Mouse (Mus musculus) hindbrain, postnatal 0 days (tissue): ENCODE results near the gene Gm20388. TPM values are rescaled to one million over a fixed set of nuclear protein-coding genes. Genes with fewer than 3 reads are reported as not detected.
A peak's percentile ranks its signal among the peaks of the same experiment; 100 is the strongest.

Experiments used
- ATAC-seq: fragments of 200-750 bp; cut with Nextera tagmentation; 2 replicates; pipeline ENCODE4 v1.8.0; 2017; ENCODE audit warnings: mild to moderate bottlenecking, moderate TSS enrichment, moderate library complexity
- DNase-seq: peaks from one replicate; pipeline ENCODE4 v3.0.0-alpha.2; 2015; ENCODE audit warnings: low spot score
- H3K27ac ChIP-seq: fragments of 300-500 bp; sonication (generic); 2 replicates; pipeline ENCODE4 v1.5.1; 2014; ENCODE audit warnings: mild to moderate bottlenecking
- H3K27me3 ChIP-seq: fragments of 300-500 bp; sonication (generic); 2 replicates; pipeline ENCODE4 v1.6.1; 2014; ENCODE audit warnings: low read length, mixed read lengths; ENCODE audit not compliant: insufficient read depth
- H3K36me3 ChIP-seq: fragments of 300-500 bp; sonication (generic); 2 replicates; pipeline ENCODE4 v1.6.1; 2014; ENCODE audit warnings: low read length, mixed read lengths; ENCODE audit not compliant: insufficient read depth
- H3K4me1 ChIP-seq: fragments of 300-500 bp; sonication (generic); 2 replicates; pipeline ENCODE4 v1.6.1; 2014; ENCODE audit warnings: antibody characterized with exemption, low read length, mixed read lengths; ENCODE audit not compliant: insufficient read depth
- H3K4me2 ChIP-seq: fragments of 300-500 bp; sonication (generic); 2 replicates; pipeline ENCODE4 v1.6.1; 2014; ENCODE audit warnings: low read depth, mild to moderate bottlenecking, low read length, moderate library complexity, mixed read lengths
- H3K4me3 ChIP-seq: fragments of 300-500 bp; sonication (generic); 2 replicates; pipeline ENCODE4 v1.5.1; 2014; ENCODE audit warnings: low read length
- H3K9ac ChIP-seq: fragments of 300-500 bp; sonication (generic); replicated peaks from 2 replicates; pipeline ENCODE4 v1.6.1; 2014; ENCODE audit warnings: mild to moderate bottlenecking, low read length, moderate library complexity, mixed read lengths
- H3K9me3 ChIP-seq: fragments of 300-500 bp; sonication (generic); 2 replicates; pipeline ENCODE4 v1.6.1; 2016; ENCODE audit warnings: low read length, mixed read lengths
- CTCF ChIP-seq: IDR thresholded peaks from 2 replicates; pipeline ENCODE4 v1.5.1; 2016; ENCODE audit warnings: antibody characterized with exemption, control low read depth, low read depth
- WGBS: fragments of 180-500 bp; shearing (Covaris S2); extraction: QIAGEN DNeasy Blood & Tissue Kit; methylation state at CpG from one replicate; pipeline ENCODE4 v1.1.7; 2014; 5-methylcytosine and 5-hydroxymethylcytosine counted together
- polyA plus RNA-seq: library from polyadenylated mRNA; unstranded; fragments of >200 nt; fragmentation: Nextera tagmentation; extraction: Ambion mirVana; gene quantifications from 2 replicates; pipeline ENCODE4 v1.2.1, GENCODE M21; 2015
- total RNA-seq: library from RNA; depleted of rRNA; stranded (reverse); fragments of >200 nt; gene quantifications from 2 replicates; pipeline ENCODE4 v1.2.3, GENCODE M21; 2014

Gene Gm20388
- total and polyA plus RNA-seq, 2 experiments from 2014 or later, result 71.3 TPM; not detected in 1

DNA sequence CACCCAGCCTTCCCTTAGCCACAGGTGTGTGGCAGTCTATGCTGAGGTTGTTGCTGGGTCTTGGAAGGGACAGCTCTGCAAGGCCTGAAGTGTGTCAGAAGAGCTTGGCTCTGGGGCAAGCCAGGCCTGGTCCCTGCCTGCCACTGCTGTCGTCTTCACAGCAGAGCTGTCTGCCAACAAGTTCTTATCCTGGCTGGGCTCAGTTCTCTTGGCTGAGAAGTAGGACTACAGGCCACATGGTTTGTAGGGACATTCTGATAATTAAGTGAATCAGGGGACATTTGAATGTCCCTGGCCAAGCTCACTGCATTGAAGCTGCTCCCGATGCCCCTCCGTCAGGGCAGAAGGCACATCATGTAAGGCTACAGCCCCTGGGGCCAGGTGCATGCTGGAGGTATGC lies 321.2 kb downstream of the Gm20388 start:
- Histone ChIP-seq H3K4me2 (peak overlapping the region; percentile 80), H3K9me3 (no peaks in the 10 kb centered on the region), H3K9ac (no peak overlapping the region), H3K4me3 (peak overlapping the region; percentile 54), H3K27ac (no peak overlapping the region; the same call in 1 of the 2 replicates), H3K4me1 (peaks cover 45% of the 10 kb centered on the region; the same call in 1 of the 2 replicates), H3K36me3 (no peaks in the 10 kb centered on the region), H3K27me3 (no peaks in the 10 kb centered on the region)
- DNase-seq, result peak; percentile 72
- ATAC-seq, result no peak
- WGBS, result 44% methylated on average over 3 of the region's 3 CpGs
- TF ChIP-seq CTCF, result no peak

DNA sequence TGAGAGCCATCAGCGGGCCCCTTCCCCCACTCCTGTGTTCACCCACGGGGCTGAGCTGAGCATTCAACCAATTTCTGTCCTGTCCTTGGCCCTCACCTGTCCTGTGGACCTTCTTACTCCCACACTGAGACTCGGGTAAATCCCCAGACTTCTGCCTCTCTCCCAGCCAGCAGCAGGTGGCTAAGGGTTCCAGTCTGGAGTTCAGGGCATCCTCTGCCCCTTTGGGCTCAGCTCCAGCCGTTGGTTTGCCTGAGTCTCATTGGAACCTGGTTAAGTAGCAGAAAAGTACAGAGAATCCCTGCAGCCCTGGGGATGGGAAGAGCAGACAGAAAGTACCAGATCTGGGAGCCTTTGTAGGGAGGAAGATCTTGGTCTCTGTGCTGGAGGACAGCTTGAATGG lies 321.8 kb downstream of the Gm20388 start:
- peak overlapping the region; percentile 80 for H3K4me2 ChIP-seq
- no peak for TF ChIP-seq CTCF
- H3K27me3 ChIP-seq, result no peaks in the 10 kb centered on the region
- no peaks in the 10 kb centered on the region for H3K9me3 ChIP-seq
- no peaks in the 10 kb centered on the region for H3K36me3 ChIP-seq
- ATAC-seq (no peak), DNase-seq (no peak)
- no peak overlapping the region for H3K27ac ChIP-seq
- H3K4me1 ChIP-seq, result peaks cover 45% of the 10 kb centered on the region; the same call in 1 of the 2 replicates
- peak overlapping the region; percentile 54 for H3K4me3 ChIP-seq
- H3K9ac ChIP-seq, result peak overlapping the region; percentile 19
- 41% methylated on average over 4 of the region's 4 CpGs for WGBS

DNA sequence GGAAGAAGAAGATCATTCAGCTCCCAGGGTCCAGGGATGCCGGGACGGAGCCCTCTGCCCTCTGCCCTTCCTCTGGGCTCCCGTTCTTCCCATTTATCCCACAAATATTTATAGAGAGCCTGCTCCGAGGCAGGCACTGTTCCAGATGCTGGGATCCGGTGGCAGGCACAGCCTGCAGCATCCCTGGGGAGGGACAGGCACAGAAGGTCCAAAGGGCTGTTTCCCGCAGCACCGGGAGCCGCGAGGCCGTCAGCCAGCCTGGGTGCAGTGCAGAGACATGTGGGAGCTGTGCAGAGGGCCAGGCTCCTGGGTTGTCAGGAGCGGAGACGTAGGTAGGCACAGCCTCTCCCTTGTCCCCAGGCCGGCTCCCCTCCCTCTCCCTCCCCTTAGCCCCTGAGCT lies 322.3 kb downstream of the Gm20388 start:
- no peak for TF ChIP-seq CTCF
- WGBS, result 22% methylated on average over 13 of the region's 13 CpGs
- Histone ChIP-seq H3K4me3 (peak overlapping the region; percentile 25), H3K9ac (peak overlapping the region; percentile 19), H3K27me3 (no peaks in the 10 kb centered on the region), H3K27ac (no peak overlapping the region), H3K36me3 (no peaks in the 10 kb centered on the region), H3K9me3 (no peaks in the 10 kb centered on the region), H3K4me2 (peak overlapping the region; percentile 80), H3K4me1 (peaks cover 45% of the 10 kb centered on the region; the same call in 1 of the 2 replicates)
- ATAC-seq (no peak), DNase-seq (no peak)

DNA sequence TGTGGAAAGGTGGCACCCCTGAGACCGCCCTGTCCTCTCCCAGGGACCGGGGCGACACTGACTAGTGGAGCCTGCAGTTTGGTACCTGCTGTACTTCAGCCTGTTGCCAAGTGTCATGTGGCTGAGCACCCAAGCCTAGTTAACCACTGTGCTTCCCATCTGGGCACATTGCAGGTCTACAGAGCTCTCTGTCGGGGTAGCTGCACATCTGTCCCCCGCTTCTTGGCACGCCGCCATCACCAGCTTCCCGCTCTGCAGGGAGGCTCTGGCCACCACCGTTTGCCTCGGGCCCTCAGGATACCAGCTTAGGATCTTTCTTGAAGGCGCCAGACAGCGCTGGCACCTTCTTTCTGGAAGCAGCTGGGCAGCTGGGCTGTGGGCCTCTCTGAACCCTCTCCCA lies 323.8 kb downstream of the Gm20388 start:
- Histone ChIP-seq H3K27me3 (no peaks in the 10 kb centered on the region), H3K9ac (no peak overlapping the region), H3K36me3 (no peaks in the 10 kb centered on the region), H3K9me3 (no peaks in the 10 kb centered on the region), H3K4me2 (0 out of 2 replicates have a peak overlapping the region, but pooled peaks have one; percentile 6), H3K4me3 (no peak overlapping the region), H3K4me1 (peaks cover 42% of the 10 kb centered on the region; the same call in 1 of the 2 replicates), H3K27ac (peak overlapping the region; percentile 15; the same call in 1 of the 2 replicates)
- no peak for TF ChIP-seq CTCF
- ATAC-seq (no peak), DNase-seq (peak; percentile 42)
- 36% methylated on average over 12 of the region's 12 CpGs for WGBS

DNA sequence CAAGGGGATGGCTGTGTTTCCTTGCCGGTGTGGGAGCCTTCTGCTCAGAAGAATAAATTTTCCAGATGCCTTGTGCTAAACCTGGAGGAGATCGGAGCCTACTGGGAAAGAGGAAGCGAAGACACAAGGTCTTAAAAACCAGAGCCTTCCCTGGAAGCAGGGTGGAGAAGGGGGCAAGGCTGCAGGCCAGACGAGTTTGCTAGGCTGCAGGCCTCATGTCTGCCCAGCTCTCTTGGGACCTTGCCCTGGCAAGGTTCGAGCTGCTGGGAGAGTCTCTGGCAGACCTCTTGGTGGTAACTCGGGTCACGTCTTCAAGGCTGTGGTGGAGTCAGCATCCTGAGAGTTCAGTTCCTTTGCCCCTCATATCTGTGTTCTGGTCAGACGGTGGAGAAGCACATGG lies 324.2 kb downstream of the Gm20388 start:
- no peak for TF ChIP-seq CTCF
- no peaks in the 10 kb centered on the region for H3K9me3 ChIP-seq
- H3K4me2 ChIP-seq, result 0 out of 2 replicates have a peak overlapping the region, but pooled peaks have one; percentile 6
- no peak overlapping the region for H3K4me3 ChIP-seq
- H3K9ac ChIP-seq, result no peak overlapping the region
- 36% methylated on average over 8 of the region's 8 CpGs for WGBS
- no peaks in the 10 kb centered on the region for H3K36me3 ChIP-seq
- peaks cover 38% of the 10 kb centered on the region; the same call in 1 of the 2 replicates for H3K4me1 ChIP-seq
- peak; percentile 36 for DNase-seq
- H3K27ac ChIP-seq, result peak overlapping the region; percentile 15; the same call in 1 of the 2 replicates
- ATAC-seq, result no peak
- H3K27me3 ChIP-seq, result no peaks in the 10 kb centered on the region

DNA sequence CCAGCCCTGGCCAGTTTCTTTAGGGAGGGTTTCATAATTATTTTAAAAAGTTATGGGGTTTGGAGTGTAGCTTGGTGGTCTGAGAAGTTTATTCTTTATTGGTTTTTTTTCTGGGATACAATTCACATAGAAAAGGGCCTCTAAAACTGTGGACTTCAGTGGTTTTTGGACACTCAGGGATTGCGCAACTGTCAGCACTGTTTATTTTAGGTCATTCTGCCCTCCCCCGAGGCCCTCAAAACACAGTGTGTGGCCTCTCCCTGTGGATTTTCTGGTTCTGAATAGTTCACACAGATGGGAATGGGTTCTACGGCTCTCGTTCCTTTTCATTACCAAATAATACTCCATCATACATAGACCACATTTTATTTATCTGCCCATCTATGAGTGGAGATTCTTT lies 332.6 kb downstream of the Gm20388 start:
- Histone ChIP-seq H3K4me2 (no peak overlapping the region), H3K27ac (no peak overlapping the region), H3K4me3 (no peak overlapping the region), H3K36me3 (no peaks in the 10 kb centered on the region), H3K9ac (no peak overlapping the region), H3K9me3 (no peaks in the 10 kb centered on the region), H3K27me3 (no peaks in the 10 kb centered on the region), H3K4me1 (no peaks in the 10 kb centered on the region)
- DNase-seq, result no peak
- TF ChIP-seq CTCF, result no peak
- no peak for ATAC-seq
- WGBS, result 96% methylated on average over 4 of the region's 4 CpGs

DNA sequence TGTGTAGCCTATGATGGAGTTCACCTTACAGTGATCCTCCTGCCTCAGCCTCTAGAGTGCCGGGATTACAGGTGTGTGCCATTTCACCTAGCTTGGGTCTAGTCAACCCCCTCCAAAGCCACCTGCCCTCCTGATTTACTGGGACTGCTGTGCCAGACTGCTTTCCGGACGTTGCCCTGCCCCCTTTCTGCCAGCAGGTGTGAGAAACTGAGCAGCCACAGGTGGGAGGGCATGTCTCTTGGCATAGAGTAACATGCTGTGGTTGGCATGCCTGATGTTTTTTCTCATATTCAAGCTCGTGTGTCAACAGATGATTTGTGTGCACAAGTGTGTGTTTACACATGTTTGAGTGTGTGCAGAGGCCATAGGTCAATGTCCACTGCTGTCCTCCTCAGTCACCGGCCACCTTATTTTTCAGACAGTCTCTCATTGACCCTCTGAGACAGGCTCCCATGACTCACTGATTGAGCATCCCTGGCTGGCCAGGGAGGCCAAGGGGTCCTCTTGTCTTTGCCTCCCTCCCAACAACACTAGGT lies 333.3 kb downstream of the Gm20388 start:
- H3K4me3 ChIP-seq, result no peak overlapping the region
- H3K9ac ChIP-seq, result no peak overlapping the region
- H3K4me1 ChIP-seq, result no peaks in the 10 kb centered on the region
- WGBS, result 91% methylated on average over 5 of the region's 5 CpGs
- no peak for DNase-seq
- ATAC-seq, result no peak
- no peaks in the 10 kb centered on the region for H3K36me3 ChIP-seq
- no peak overlapping the region for H3K4me2 ChIP-seq
- no peak for TF ChIP-seq CTCF
- no peaks in the 10 kb centered on the region for H3K9me3 ChIP-seq
- no peak overlapping the region for H3K27ac ChIP-seq
- no peaks in the 10 kb centered on the region for H3K27me3 ChIP-seq
